Mouse (Mus musculus): Measurements from ENCODE around the gene Apopt1. TPM values are rescaled to one million over a fixed set of nuclear protein-coding genes. Genes with fewer than 3 reads are reported as not detected.

The Apopt1 gene
- polyA plus RNA-seq, 3 experiments from 2014 or later = 55.8 to 85.0 (median 74.3) TPM

- no peak for ATAC-seq
These were observed 64.9 kb downstream of the Apopt1 start for GRCm38 (mm10) chr12:111777919-111778318.

- no peak for ATAC-seq
These were observed 66.5 kb downstream of the Apopt1 start for GRCm38 (mm10) chr12:111779544-111779943.

DNA sequence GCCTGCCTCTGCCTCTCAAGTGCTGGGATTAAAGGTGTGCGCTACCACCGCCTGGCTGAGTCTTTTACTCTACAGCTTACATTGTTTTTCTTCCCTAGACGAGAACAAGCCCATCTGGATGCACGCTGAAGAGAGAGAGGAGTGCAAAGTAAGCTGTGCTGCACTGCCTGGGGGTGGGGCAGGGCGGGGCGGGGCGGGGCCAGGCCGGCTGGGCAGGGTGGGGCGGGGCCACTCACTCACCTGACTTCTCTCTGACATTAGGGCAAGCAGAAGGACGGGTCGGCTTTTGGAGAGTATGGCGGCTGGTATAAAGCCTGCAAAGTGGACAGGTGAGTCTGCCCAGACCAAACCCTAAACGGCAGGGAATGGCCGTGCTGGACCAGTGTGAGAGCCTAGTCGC lies 72.1 kb downstream of the Apopt1 start:
- no peak for ATAC-seq

- ATAC-seq = no peak
These were observed 74.0 kb downstream of the Apopt1 start for GRCm38 (mm10) chr12:111787015-111787414.

- ATAC-seq = no peak
These were observed 77.0 kb downstream of the Apopt1 start for GRCm38 (mm10) chr12:111790090-111790489.

GRCm38 (mm10) chr12:111790631-111791030 lies 77.6 kb downstream of the Apopt1 start:
- ATAC-seq = no peak

DNA sequence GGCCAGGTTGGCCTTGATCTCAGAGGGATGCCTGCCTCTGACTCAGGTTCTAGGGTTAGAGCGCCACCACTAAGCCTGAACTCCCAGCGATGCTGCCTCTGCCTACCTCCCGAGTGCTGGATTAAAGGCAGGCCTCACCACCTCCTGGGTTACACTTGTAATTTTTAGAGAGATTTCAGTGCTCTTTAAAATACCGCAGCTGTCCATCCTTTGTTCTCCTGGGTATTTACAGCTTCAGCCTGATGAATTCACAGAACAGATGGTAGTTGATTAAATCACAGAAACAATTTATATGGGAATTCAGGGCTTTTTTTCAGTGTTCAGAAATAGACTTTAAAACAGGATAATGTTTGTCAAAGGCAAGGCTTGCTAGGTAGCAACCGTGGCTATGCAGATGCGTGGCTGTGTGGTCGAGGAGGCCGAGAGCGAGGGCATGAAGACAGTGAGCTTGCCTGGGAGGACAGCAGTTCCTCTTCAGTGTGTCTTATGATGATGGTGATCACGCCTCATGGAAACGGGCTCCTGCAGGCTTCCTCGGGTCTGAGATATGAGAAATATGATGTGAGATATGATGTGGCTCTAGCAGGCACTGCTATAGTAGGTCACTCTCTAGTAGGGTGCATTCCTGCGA lies 78.5 kb downstream of the Apopt1 start:
- ATAC-seq = no peak

GRCm38 (mm10) chr12:111794102-111794501 lies 81.0 kb downstream of the Apopt1 start:
- no peak for ATAC-seq

DNA sequence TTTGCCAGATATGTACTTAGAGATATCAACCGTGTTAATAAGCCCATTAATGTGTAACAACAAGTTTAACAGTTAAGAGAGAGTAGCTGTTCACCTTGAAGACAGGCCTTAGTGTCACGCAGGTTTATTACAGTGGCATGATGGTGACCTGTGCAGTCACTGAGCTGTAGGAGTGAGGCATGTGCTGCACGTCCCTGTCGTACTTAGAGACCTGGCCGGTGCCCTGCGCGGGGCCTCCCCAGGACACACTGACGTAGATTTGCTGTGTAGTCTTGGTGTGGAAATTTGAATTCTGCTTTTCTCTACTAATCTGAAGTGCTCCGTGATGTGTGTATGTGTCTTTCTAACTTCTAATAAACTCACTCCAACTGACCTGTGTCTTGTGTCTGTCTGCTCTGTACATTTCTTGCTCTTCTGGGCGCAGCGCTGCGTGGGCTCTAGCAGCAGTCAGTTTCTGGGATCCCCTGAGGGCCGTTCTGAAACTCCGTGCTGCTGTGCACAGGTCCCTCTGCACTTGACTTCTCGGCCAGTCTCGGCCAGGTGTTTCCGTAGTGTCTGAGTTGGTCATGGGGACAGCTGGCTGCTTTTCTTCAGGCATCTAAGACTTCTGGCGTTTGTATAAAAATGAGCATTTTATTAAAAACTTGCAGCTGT lies 81.6 kb downstream of the Apopt1 start:
- no peak for ATAC-seq

GRCm38 (mm10) chr12:111795180-111795895 lies 82.3 kb downstream of the Apopt1 start:
- ATAC-seq = no peak

DNA sequence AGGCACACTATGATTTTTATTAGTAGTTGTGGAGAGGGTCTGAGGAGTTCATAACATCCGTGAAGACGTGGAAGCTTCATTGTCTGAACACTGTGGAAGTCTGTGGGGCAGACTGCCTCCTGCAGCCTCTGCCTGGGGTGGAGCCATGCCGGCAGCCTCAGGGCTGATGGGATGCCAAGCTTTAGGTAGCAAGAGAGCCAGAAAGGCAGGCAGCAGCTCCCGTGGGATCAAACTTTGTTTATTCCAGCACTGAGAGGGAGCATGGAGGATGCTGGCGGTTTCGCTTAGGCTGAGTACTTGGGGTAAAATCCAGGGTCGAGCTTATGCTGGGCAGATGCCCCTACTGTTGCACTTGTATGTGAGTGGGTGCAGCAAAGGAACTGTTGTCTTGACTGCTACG lies 84.2 kb downstream of the Apopt1 start:
- ATAC-seq = no peak

DNA sequence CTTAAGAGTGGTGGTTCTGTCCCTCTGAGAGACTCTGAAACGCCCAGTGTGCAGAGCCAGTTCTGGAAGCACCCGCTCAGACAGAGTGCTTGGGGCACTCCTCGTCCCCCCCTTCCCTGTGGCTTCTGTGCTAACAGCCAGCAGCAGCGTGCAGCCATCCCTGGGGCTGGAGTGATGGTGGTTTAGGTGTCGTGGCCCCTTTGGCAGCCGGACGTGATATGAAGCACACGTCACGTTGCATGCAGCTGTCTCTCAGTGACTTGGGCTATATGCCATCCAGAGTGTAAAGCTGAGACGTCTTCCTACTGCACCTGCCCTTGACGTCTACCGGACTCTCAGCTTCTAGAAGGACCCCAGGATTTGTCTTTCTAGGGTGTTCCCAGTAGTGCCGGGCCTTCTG lies 85.4 kb downstream of the Apopt1 start:
- ATAC-seq = no peak

DNA sequence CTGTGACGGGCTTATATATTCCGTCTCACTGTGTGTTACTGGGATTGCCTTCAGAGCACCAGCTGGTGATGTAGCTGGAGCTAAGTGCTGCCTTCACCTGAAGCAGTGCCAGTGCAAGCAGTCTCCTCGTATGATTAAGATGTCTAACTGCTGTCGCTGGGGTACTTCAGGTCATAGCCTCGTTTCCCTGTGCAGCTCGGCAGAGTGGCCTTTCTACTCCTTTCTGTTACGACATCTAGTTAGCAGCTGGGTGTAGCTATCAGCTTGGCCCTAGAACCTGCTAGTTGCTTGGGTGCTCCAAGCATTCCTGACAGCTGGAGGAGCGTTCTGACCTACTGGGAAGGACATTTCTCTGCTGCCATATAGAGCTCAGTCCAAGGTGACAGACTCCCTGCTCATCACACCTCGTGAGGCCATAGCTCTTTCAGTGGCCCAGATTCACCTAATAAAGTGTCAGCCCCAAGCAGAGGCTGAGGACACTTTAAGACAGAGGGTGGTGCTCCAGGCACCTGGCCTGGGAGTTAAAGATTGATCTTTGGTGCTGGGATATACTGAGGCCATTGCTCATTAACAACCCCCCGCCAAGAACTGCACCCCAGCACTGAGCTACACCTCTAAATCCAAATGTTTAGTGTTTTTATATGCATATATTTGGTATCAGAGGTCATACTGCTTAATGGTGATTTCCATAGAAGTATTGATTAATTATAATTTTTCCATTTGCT lies 87.6 kb downstream of the Apopt1 start:
- ATAC-seq = no peak

- no peak for ATAC-seq
These were observed 90.5 kb downstream of the Apopt1 start for GRCm38 (mm10) chr12:111803538-111803937.

Other genes with a start within 250 kb of the Apopt1 start
- not detected for gene Gm266, start 227.4 kb upstream of the Apopt1 start, polyA plus RNA-seq (2017; shearing (Covaris generic))
- 100 to 1,000 TPM in 2 of 3 experiments, 10 to 100 TPM in 1; 80.7 to 196 (median 189) TPM for gene Eif5, start 175.2 kb upstream of the Apopt1 start, polyA plus RNA-seq (2017; shearing (Covaris generic))
- gene Mark3, start 138.7 kb upstream of the Apopt1 start, polyA plus RNA-seq (2017; shearing (Covaris generic)) = 10 to 100 TPM; 16.4 to 45.8 (median 41.1) TPM
- 10 to 100 TPM; 24.2 to 37.2 (median 31.8) TPM for gene Ckb, start 40.9 kb upstream of the Apopt1 start, polyA plus RNA-seq (2017; shearing (Covaris generic))
- 1 to 10 TPM; 3.2 to 4.4 (median 3.3) TPM for gene Trmt61a, start 35.2 kb upstream of the Apopt1 start, polyA plus RNA-seq (2017; shearing (Covaris generic))
- 10 to 100 TPM; 22.0 to 40.1 (median 36.7) TPM for gene Bag5, start within 50 bp of the Apopt1 start, polyA plus RNA-seq (2017; shearing (Covaris generic))
- gene Klc1, start 45.6 kb downstream of the Apopt1 start, polyA plus RNA-seq (2017; shearing (Covaris generic)) = 10 to 100 TPM; 17.9 to 19.7 (median 18.3) TPM
- 1 to 10 TPM; 2.8 to 5.2 (median 4.1) TPM for gene Xrcc3, start 100.6 kb downstream of the Apopt1 start, polyA plus RNA-seq (2017; shearing (Covaris generic))
- gene Zfyve21, start 100.9 kb downstream of the Apopt1 start, polyA plus RNA-seq (2017; shearing (Covaris generic)) = 1 to 10 TPM; 3.5 to 6.8 (median 4.5) TPM
- gene Ppp1r13b, start 194.8 kb downstream of the Apopt1 start, polyA plus RNA-seq (2017; shearing (Covaris generic)) = 10 to 100 TPM in 1 of 3 experiments, 1 to 10 TPM in 2; 4.1 to 12.6 (median 8.6) TPM